Mouse (Mus musculus): ENCODE results near the gene Esrp2. TPM values are rescaled to one million over a fixed set of nuclear protein-coding genes. Genes with fewer than 3 reads are reported as not detected.

Gene Esrp2
- total RNA-seq (2021), result not detected
- long read RNA-seq, experiment 1, result 0 reads
- long read RNA-seq, experiment 2, result 0 reads

DNA sequence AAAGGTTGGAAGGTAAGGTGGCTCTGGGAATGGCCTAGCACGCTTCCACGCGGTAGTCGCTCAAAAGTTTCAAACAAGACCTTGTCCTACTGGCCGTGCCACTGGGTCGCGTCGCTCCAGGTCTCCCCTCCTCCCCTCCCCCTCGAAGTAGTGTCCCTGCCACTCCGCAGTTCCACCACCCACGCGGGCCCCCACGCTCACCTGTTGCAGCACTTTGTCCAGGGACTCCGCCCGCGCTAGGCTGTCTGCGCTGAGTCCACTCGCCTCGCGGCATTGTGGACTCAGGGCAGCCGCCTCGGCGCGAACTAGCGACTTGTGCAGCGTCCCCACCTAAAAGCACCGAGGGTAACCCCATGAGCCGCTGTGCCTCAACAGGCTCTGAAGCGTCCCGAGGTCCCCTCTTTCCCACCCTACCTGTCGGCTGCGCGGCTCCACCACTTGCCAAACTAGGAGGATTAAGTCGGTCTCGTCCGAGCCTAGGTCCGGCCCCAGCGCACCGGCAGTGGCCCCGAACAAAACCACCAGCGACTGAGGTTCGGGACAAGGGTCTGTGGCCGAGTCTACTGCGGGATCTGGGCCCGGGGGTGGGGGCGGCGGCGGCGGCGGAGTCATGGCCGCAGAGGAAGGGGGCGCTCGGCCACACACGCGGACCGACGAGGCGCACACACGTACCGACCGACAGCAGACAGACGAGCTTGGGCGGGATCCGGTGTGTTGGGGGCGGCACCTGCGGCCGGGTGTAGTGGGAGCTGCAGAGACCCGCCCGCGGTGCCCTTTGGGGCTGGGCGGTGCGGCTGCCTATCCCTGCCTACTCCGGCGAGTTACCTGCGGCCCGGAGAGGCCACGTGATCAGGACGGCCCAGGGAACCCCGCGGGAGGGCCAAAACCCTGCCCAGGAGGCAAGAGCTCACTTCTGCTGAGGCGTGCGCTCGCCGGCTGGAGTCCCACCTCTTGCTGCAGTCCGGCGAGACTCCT lies at the start of gene Esrp2:
TSS of gene Esrp2 (minus strand) at position 819 of the 975 bp plus-strand sequence.
- DNase-seq (ENCODE audit: low spot score), result no peak

DNA sequence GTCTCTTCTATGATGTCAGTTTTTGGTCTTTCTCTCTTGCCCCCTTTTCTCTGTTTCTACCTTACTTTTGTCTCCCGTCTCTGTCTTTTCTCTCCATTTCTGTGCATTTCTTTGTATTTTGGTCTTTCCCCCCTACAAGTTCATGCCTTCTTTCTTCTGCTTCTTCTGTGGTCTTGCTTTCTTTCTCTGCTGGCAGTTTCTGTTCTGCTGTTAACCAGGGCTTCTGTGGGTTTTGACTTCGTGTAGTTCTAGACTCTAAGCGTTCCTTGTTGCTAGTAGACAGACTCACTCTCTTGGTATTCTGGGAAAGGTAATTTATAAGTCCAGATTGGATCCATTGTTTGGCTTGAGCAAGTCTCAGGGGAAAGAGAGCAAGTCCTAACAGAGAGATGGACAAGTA lies 49.6 kb upstream of the Esrp2 start:
- no peak for DNase-seq (ENCODE audit: low spot score)

DNA sequence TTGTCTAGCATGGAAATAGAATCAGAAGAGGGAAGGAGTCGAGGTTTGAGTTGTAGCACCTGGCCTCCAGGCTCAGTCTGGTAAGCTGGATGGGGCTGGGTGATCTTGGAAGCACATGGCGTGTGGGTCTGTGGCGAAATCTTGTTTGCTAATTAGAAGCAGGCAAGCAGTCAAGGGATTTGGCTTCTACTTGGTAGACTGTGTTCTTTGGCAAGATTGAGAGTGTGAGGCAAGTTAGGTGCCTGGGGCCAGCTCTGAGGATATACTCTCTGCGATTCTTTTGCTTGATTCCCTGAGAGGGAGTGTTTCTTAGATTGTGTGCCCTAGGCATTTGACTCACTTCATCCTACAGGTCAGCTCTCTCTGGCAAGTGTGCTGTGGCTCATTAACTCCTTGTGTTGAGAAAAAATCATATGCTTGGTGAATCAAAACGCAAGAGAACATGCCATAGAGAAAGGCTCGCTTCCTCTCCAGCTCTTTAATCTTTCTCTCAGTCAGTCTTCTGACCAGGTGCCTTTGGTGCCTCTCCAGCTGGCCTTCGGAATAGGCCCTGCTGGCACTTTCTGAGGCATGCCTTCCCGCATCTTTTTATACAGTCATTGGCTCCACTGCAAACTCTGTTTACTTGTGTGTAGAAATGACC lies 49.0 kb upstream of the Esrp2 start:
- peak; percentile 86 for DNase-seq (ENCODE audit: low spot score)

DNA sequence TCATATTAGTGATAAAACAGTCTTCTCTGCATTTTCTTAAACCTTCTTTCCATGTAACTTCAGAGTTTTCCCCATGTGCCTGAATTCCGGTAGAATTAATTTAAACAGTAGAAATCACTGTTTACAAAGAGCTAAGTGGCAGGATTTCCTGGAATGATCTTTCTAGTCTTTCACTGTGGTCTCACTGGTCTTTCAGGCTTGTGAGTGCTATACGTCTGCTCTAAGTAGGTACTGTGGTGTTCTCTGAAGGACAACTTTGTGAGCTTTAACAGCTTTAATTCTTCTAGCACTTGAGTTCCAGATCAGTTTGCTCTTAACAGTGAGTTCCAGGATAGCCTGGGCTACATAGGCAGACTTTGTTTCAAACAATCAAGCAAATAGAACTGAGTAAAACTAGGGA lies 41.7 kb upstream of the Esrp2 start:
- no peak for DNase-seq (ENCODE audit: low spot score)

DNA sequence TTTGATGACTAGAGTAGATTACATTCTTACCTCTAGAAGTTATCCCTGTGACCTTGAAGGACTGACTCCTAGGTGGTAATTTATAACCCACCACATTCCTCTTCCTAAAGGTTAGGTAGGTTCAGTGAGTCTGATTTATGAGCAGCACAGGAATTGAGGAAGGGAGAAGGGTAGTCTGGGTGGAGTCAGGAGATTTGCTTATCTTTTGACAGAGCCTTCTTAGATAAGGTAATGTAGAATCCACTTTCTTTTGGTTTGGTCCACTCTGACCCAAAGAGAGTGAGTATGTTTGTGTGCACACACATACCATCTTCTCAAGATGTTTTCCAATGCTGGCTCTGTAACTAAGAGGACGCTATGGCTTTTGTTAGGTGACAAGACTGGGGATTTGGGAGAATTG lies 40.8 kb upstream of the Esrp2 start:
- no peak for DNase-seq (ENCODE audit: low spot score)

DNA sequence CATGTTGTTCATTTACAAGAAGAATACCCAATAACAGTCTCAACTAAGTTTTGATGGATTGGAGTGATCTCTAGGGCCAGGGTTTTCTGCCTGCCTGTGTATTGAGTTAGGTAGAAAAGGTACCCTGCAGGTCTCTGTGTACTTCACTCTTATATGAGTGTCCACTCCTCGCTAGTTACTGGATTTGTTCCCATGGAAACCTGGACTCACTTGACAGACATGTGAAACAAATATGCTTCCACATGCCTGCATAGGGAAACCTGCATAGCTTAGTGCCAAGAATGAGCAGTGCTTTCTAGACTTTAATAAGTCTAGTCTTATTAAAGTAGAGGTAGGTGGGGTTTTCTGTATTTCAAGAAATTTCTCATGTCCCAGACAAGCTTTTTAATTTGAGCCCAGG lies 40.1 kb upstream of the Esrp2 start:
- no peak for DNase-seq (ENCODE audit: low spot score)

DNA sequence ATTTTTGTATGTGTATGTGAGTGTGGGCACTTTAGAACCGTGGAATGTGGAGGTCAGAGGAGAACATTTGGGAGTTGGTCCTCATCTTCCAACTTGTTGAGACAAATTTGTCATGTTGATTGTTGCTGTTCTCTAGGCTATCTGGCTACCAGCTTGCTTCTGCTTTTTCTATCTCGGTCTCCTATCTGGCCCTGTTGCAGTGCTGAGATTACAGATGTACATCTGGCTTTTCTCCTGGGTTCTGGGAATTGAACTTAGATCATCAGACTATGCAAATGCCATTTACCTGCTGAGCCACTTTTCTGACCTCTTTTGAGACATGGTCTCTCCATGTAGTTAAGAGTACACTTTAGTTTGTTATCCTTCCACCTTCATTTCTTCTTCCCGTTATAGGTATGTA lies 36.8 kb upstream of the Esrp2 start:
- DNase-seq (ENCODE audit: low spot score), result no peak

DNA sequence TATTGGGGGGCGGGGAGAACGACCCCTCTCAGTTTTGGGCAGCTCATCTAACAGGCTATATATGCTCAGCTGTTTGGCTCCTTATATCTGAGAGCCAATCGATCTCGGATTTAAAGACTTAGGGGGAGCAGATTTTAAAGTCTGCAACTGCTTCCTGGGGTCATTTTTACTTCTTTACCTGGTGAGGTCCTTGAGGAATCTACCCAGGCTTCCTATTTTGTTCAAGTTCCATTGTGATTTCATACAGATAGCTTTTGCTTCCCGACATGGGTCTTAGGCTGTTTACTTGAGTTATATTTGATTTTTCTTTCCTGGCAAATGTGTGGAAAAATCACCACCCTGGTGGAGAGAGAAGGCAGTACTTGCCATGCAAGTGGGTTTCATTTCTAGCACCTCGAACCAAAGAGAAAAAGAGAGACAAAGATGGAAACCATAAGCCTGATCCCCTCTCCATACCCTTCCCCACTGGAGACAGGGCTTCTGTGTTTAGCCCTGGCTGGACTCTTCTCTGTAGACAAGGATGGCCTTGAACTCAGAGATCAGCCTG lies 33.2 kb upstream of the Esrp2 start:
- DNase-seq (ENCODE audit: low spot score), result no peak

DNA sequence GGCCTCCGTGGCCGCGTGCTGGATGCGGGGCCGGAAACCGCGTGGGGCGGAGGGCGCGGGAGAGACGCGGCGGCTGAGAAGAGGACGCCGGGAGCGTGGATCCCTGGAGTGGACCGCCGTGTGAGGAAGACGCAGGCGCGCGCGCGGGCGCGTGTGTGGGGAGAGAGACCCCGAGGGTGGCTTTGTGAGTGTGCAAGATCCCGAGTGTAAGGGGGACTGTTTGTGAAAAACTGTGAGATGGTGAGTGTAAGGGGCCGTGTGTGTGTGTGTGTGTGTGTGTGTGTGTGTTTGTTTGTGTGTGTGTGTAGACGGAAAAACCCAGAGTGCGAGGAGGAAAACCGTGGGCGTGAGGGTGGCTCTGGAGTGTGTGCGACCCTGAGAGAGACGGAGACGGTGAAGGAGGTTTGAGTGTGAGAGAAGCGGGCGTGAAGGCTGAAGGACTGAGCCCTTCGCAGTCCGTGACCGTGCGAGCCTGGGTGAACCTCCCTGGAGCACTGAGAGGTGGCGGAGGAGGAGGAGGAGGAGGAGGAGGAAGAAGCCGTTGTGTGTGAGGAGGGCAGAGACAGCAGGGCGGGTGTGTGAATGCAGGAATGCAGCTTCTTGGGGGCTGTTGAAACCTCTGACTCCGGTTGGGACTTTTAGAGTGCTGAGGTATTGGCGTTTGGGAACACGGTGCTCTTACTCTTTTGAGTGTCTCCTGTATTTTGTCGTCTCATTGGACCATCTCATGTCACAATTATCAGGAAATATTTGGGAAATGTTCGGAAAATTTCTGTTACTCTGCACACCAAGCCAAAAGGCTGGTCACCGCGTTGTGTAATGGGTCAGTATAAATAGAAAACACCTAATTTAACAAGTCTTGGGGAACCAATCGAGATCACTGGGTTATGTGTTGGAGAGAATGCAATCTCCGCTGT lies 32.5 kb upstream of the Esrp2 start:
- DNase-seq (ENCODE audit: low spot score), result peak; percentile 40

DNA sequence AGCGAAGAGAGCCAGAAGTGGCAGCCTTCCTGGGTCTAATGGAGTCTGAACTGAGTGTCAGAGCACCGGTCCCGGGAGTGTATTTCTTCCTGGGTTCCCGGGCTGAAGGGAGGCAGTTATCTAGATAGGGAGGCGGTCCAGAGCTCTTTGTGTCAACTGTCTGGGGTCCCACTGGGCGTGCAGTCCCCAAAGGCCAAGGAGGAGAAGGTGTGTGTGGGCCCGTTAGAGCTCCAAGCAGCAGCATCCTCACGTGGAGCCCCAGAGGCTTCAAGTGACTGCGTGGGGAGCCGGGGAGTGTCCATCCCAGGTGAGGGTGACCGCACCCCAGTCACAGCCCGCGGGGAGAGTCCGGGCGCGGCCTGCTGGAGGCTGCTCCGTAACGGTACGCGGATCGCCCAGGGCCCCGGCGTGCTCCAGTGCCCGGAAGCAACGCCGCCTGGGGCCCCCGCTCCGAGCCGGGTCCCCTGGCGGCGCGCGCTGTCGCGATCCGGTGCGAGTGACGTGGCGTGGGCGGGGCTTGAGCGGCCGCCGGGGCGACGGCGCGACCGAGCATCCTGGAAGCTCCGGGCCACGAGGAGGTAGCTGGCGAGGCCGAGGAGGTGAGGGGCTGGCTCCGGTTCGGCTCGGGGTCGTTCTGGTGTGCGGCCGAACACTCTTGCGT lies 31.7 kb upstream of the Esrp2 start, which contains the start of gene Slc7a6:
TSS of gene Slc7a6 (plus strand) at position 502 of the 661 bp plus-strand sequence.
- DNase-seq (ENCODE audit: low spot score), result peak; percentile 83

DNA sequence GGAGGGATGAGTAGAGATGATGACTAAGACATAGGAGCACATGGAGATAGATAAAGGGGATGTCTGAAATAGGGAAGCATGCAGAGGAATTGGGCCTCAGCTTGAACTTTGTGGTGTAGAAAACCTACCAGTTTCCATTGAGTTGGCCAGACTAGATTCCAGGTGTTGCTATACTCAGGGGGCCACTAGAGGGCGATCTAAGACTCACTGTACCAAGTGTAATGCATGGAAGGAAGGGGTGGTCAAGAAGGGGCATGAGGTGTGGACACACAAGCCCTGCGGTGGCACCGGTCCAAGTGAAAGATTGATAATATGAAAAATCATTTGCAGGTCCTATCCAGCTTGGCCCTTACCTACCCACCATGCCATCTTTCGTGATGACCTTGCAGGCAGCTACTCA lies 28.7 kb upstream of the Esrp2 start:
- DNase-seq (ENCODE audit: low spot score), result peak; percentile 72

DNA sequence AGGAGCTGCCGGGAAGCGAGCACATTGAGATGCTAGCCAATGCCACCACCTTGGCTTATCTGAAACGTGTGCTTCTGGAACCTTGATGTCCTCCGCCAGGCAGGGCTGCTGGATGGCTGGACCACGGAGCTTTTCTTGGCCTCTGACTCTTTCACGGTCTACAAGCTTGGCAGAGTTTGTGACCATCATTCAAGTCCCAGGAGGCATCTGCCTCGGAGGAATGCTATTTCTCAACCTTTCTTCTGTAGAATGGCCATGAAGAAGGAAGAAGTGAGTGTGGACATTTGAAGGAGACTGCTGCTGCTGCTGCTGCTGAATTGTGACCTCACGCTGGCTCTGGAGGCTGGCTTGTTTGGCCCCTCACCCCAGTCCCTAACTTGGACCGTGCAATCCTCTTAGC lies 26.5 kb upstream of the Esrp2 start:
- DNase-seq (ENCODE audit: low spot score), result no peak

DNA sequence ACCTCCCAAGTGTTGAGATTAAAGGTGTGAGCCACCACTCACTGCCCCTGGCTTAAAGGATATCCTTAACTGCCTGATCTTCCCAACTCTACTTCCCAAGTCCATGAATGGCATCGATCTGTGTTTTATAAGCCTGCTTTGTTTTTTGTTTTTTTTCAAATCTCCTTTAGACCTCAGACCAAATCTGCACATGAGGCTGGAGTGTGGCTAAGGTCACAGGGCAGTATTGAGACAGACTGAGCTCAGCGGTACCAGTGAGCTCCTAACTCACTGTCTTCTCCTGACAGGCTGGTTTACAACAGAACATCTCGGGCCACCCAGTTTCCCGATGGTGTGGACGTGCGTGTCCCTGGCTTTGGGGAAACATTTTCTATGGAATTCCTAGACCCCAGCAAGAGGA lies 23.1 kb upstream of the Esrp2 start:
- DNase-seq (ENCODE audit: low spot score), result no peak

DNA sequence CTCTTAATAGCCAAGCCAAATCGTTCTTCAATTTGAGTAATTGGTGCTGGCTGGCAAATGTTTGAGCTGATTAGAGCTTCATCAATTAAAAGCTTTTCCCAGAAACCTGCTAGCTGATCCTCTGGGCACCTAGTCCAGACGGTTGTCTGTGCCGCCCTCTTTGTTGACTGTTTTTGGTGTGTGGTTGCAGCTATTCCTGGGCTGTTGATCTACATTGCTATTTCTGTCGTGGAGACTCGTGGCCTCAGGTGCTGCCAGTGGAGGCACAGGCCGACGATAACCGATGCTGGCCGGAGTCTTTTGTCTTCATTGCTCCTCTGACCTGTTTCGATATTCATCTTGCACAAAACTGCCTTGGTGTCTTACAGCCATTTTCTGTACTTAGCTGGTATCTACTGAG lies 21.6 kb upstream of the Esrp2 start:
- peak; percentile 64 for DNase-seq (ENCODE audit: low spot score)

DNA sequence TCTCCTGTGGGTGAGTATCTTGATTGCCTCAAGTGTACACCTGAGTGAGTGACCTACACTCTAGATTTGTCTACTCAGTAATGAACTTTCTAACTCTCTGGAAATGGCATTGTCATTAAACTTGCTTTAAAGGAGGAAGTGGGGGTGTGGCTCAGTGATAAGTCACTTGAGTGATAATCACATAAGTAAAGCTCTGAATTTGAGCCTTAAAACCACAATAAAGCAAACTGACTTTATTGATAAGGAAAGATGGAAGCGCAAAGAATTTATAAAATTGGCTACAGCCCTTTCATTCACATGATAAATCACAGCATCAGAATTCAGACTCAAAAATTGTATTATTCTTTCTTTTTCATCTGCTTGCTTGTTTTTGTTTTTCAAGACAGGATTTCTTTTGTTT lies 20.6 kb upstream of the Esrp2 start:
- no peak for DNase-seq (ENCODE audit: low spot score)

DNA sequence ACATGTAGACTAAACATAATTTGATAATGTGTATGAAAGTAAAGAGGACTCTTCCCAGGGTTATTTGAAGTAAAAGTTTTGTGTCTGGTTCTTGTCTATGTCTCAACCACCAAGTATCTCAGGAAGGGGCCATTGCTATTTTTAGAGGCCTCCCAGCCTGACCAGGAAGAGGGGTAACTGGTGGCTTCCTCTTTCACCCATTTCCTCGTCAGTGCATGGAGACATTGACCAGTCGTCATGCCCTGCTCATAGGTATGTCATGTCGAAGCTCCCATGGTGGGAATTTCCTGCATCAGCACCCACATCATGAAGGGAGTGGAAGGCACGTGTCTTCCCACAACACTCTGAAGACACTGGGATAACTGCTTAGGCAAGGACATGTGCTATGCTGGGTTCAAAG lies 16.1 kb upstream of the Esrp2 start:
- no peak for DNase-seq (ENCODE audit: low spot score)

DNA sequence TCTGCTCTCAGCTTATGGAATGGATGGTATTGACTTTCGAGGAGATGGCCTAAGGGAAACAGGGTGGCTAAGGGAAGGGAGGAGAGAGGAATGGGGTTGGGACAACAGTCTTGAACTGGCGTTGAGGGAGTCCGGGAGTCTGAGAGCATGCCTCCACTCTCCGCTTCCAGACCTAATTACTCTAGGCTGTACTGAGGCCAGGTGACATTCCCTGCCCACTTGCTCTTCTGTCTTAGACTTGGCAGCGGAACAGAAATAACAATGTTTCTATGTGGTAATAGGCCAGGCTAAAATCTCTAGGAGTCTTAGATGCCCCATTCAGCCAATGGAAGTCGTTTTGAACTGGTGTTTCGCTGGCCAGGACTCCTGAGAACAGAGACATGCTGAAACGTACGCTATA lies 14.3 kb upstream of the Esrp2 start:
- no peak for DNase-seq (ENCODE audit: low spot score)

DNA sequence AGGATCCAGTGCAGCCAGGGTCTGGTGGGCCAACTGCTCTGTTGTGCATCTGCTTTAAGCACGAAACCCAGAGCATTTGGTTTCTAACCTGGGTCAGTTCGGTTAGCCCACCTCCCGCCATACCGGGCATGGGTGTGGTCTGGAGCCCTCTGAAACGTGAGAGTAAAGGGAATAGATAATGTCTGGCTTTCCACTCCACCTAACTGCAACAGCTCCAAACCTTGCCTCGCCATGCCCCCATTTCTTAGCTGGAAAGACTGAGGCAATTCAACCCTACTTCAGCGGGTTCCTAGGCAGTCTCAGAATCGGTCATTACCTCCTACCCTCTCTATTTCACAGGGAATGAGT lies 13.9 kb upstream of the Esrp2 start:
- DNase-seq (ENCODE audit: low spot score), result no peak

DNA sequence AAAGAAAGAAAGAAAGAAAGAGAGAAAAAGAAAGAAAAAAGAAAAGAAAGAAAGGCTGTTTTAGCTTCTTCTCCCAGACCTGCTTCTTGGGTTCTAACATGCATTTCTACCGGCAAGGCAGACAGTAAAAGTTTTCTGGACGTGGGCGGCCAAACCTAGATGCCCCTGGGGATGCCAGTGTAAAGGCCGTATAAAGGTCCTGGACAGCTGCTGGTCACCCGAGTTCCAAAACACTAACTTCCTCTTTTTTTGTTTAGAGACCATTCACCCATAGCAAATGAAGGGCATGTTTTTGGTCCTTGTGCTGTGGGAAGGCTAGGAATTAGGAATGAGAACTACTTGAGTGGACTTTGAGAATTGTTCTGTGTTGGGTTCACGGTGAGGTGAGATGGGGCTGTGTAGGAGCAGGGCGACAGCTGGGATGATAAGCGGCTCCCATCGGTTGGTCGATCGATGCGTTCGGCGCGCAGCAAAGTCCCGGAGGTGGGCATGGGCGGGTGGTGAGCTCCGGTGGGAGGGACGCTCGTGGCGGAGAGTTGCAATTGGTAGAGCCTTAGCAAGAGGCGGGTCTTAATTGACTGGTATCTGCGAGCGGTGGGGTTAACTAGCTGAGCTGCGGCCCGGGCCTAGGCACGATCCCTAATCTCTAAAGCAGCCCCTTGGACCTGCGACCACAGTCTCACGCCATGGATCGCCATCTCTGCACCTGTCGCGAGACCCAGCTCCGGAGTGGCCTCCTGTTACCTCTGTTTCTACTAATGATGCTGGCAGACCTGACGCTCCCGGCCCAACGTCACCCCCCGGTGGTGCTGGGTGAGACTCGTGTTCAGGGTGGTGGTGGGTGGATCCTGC lies 13.3 kb upstream of the Esrp2 start, which contains the start of gene Pla2g15:
TSS of gene Pla2g15 (plus strand) at position 599 of the 852 bp plus-strand sequence.
- DNase-seq (ENCODE audit: low spot score), result peak; percentile 93

DNA sequence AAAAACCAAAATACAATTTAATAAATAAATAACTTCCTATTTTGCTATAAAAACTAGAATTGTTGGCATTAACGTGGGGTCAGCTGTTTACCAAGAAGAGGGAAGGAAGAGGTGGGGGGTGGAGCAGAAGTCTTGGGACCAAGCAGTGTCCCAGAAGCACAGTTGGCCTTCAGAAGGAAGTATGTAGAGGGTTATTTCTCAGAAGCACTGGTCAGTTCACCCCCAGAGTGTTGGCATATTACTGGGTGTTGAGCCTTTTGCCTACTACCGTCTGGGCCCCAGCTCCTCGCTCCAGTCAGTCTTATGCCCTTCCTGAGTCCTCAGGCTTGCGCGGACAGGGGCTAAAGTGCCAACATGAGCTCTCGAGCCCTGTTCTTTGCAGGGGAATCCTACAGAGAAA lies 12.3 kb upstream of the Esrp2 start:
- DNase-seq (ENCODE audit: low spot score), result no peak

Data from gastrocnemius, adult 18-20 months (tissue).